Mouse (Mus musculus) heart, embryonic 15.5 days (tissue): ENCODE data around the gene Akap5. TPM values are rescaled to one million over a fixed set of nuclear protein-coding genes. Genes with fewer than 3 reads are reported as not detected.

Source experiments
- ATAC-seq: fragments of 200-750 bp; cut with Nextera tagmentation; replicated peaks from 2 replicates; pipeline ENCODE4 v1.8.0; 2017; ENCODE audit warnings: low read depth, moderate TSS enrichment; ENCODE audit not compliant: insufficient number of reproducible peaks, insufficient read depth, low FRiP score
- H3K27ac ChIP-seq: fragments of 300-500 bp; sonication (generic); 2 replicates; pipeline ENCODE4 v1.5.1; 2015; ENCODE audit warnings: mild to moderate bottlenecking, inconsistent platforms
- H3K27me3 ChIP-seq: fragments of 300-500 bp; sonication (generic); 2 replicates; pipeline ENCODE4 v1.6.1; 2015; ENCODE audit warnings: inconsistent platforms
- H3K36me3 ChIP-seq: fragments of 300-500 bp; sonication (generic); 2 replicates; pipeline ENCODE4 v1.6.1; 2015; ENCODE audit warnings: mild to moderate bottlenecking, inconsistent platforms
- H3K4me1 ChIP-seq: fragments of 300-500 bp; sonication (generic); replicated peaks from 2 replicates; pipeline ENCODE4 v1.6.1; 2015; ENCODE audit warnings: inconsistent platforms
- H3K4me2 ChIP-seq: fragments of 300-500 bp; sonication (generic); 2 replicates; pipeline ENCODE4 v1.6.1; 2015; ENCODE audit warnings: inconsistent platforms, mild to moderate bottlenecking, moderate library complexity
- H3K4me3 ChIP-seq: fragments of 300-500 bp; sonication (generic); 2 replicates; pipeline ENCODE4 v1.5.1; 2015; ENCODE audit warnings: mild to moderate bottlenecking, inconsistent platforms
- H3K9ac ChIP-seq: fragments of 300-500 bp; sonication (generic); 2 replicates; pipeline ENCODE4 v1.6.1; 2015; ENCODE audit warnings: mild to moderate bottlenecking, inconsistent platforms
- H3K9me3 ChIP-seq: fragments of 300-500 bp; sonication (generic); replicated peaks from 2 replicates; pipeline ENCODE4 v1.6.1; 2016; ENCODE audit warnings: inconsistent platforms
- WGBS: fragments of 180-500 bp; shearing (Covaris S2); methylation state at CpG from one replicate; pipeline ENCODE4 v1.1.7; 2015; ENCODE audit warnings: mixed read lengths; 5-methylcytosine and 5-hydroxymethylcytosine counted together
- polyA plus RNA-seq: library from polyadenylated mRNA; unstranded; fragments of >200 nt; fragmentation: Nextera tagmentation; extraction: Ambion mirVana; gene quantifications from 2 replicates; pipeline ENCODE4 v1.2.1, GENCODE M21; 2015

The Akap5 gene
- polyA plus RNA-seq, 1 experiment from 2014 or later: 2.9 TPM

- 53% methylated on average over 5 of the region's 5 CpGs for WGBS
- Histone ChIP-seq H3K4me2 (no peak overlapping the region), H3K27ac (0 out of 2 replicates have a peak overlapping the region, but pooled peaks have one; percentile 11)
Observed at GRCm38 (mm10) chr12:76378556-76378955, 53.9 kb downstream of the Akap5 start.

DNA sequence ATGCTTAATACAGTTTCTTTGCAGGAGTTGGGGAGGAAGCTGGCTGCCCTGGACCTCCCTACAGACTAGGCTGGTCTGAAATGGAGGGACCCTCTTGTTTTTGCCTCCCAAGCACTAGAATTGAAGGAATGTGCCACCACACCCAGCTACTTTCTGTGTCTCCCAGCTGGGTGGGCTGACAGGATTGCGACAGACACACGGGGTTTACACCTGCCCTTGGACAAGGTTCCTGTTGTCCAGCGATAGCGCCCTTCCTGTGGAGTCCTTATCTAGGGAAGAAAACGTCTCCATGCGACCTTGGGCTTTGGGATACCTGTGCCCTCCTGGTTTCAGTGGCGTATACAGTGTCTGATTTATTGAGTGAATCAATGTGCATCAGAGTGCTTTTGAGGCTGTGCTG is 55.5 kb downstream of the Akap5 start:
- Histone ChIP-seq H3K9me3 (no peaks in the 10 kb centered on the region), H3K4me3 (no peak overlapping the region), H3K27ac (0 out of 2 replicates have a peak overlapping the region, but pooled peaks have one; percentile 21), H3K4me1 (peaks cover 34% of the 10 kb centered on the region), H3K9ac (no peak overlapping the region), H3K4me2 (no peak overlapping the region), H3K36me3 (peaks cover 9% of the 10 kb centered on the region; the same call in 1 of the 2 replicates), H3K27me3 (no peaks in the 10 kb centered on the region)
- 63% methylated on average over 7 of the region's 7 CpGs for WGBS
- no peak for ATAC-seq

More at GRCm38 (mm10) chr12:76378556-76378955, 53.9 kb downstream of the Akap5 start:
- H3K9ac ChIP-seq: no peak overlapping the region
- ATAC-seq: no peak
- H3K4me3 ChIP-seq: no peak overlapping the region
- H3K36me3 ChIP-seq: peaks cover 4% of the 10 kb centered on the region; the same call in 1 of the 2 replicates
- H3K27me3 ChIP-seq: no peaks in the 10 kb centered on the region
- H3K4me1 ChIP-seq: peaks cover 47% of the 10 kb centered on the region
- H3K9me3 ChIP-seq: no peaks in the 10 kb centered on the region

Other genes starting within 250 kb of the Akap5 start
- 0.24 and 0.28 TPM in 2 replicates for gene Esr2, start 147.6 kb upstream of the Akap5 start, polyA plus RNA-seq
- not detected in 2 replicates for gene Tex21, start 78.1 kb upstream of the Akap5 start, polyA plus RNA-seq
- 35.1 and 44.4 TPM in 2 replicates for gene Mthfd1, start 69.6 kb upstream of the Akap5 start, polyA plus RNA-seq
- gene Zbtb25, start 44.7 kb downstream of the Akap5 start, polyA plus RNA-seq: 10.1 and 12.9 TPM in 2 replicates
- 5.7 and 6.6 TPM in 2 replicates for gene Zbtb1, start 45.4 kb downstream of the Akap5 start, polyA plus RNA-seq
- 15.5 and 15.8 TPM in 2 replicates for gene Hspa2, start 79.3 kb downstream of the Akap5 start, polyA plus RNA-seq
- 1.8 and 2.2 TPM in 2 replicates for gene Ppp1r36, start 92.6 kb downstream of the Akap5 start, polyA plus RNA-seq
- gene Plekhg3, start 206.0 kb downstream of the Akap5 start, polyA plus RNA-seq: 7.1 and 11.1 TPM in 2 replicates